Mouse (Mus musculus): ENCODE measurements at regions not wholly inside any gene's neighbourhood (a gene's known extent, or its start where the extent isn't known, plus 50 kb on each side); places are given as distances from the start of the nearest gene placed in this dataset.

DNA sequence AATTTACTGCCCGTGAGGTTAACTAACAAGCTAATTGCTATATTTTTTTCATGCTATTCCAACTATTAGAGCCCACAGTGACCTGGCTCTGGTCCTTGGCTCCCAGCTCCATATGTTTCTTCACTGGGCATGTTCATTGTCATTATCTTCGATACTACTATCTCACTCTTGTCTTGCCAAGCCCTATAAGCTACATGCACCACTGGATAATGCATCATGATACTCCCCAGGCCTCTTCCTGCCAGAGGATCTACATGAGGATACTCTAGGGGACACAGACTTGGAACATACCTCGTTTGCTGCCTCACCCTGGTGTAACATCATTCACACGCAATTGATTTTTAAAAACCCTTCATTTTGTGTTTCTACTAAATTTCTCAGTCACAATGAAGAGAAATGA is 1016.7 kb downstream of the Stim2 start:
- no peak overlapping the region for H3K9ac ChIP-seq (replicated peaks; ENCODE audit: low read length, poor library complexity, severe bottlenecking)
- no peak for ATAC-seq (ENCODE audit: low FRiP score)
- H3K4me2 ChIP-seq (ENCODE audit: low read depth, low read length, poor library complexity, severe bottlenecking), result no peak overlapping the region
- H3K36me3 ChIP-seq (ENCODE audit: insufficient read depth, low read length), result no peaks in the 10 kb centered on the region
- WGBS, result 75% methylated on average over 4 of the region's 4 CpGs
- peak; percentile 37 for DNase-seq (ENCODE audit: low spot score)
- no peak overlapping the region for H3K4me3 ChIP-seq (ENCODE audit: low read depth, low read length)
- no peaks in the 10 kb centered on the region for H3K27me3 ChIP-seq (ENCODE audit: insufficient read depth, low read length)
- TF ChIP-seq CTCF (IDR thresholded peaks at IDR 0.05), result no peak
- no peaks in the 10 kb centered on the region for H3K4me1 ChIP-seq (ENCODE audit: insufficient read depth, low read length)
- H3K9me3 ChIP-seq (ENCODE audit: low read length), result no peaks in the 10 kb centered on the region
- H3K27ac ChIP-seq (ENCODE audit: low read depth, low read length), result no peak overlapping the region

DNA sequence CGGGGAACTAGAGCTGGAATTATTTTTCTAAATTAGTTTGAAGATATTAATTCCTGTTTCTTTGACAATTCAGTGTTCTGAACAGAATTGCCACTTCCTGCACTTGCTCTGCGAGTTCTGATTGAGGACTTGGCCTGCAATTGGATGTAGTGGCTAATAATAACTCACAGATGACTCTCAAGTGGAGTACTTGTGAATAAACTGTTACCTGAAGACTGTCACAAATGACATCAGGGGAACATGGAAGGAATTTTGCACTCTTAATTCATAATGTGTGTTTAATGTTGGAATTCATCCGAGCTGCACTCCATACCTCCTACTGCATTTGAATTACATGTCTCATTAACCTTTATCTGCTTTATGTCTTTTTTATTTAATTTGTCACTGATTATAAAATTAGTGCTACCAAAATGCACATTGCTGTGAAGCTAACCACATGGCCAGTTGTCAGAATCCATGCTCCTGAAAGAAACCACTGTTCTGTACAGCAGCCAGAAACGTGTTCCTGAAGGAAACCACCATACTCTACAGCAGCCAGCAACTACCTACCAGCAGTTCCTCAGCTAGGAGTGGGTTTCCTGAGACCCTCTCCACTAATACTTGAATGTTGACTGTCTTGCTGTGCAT is 1051.1 kb downstream of the Stim2 start:
- H3K36me3 ChIP-seq (ENCODE audit: insufficient read depth, low read length), result no peaks in the 10 kb centered on the region
- ATAC-seq (ENCODE audit: low FRiP score), result no peak
- 82% methylated on average over 4 of the region's 4 CpGs for WGBS

More for the DNA sequence above, 1051.1 kb downstream of the Stim2 start:
- Histone ChIP-seq H3K4me2 (ENCODE audit: low read depth, low read length, poor library complexity, severe bottlenecking) (no peak overlapping the region), H3K4me3 (ENCODE audit: low read depth, low read length) (no peak overlapping the region), H3K9ac (replicated peaks; ENCODE audit: low read length, poor library complexity, severe bottlenecking) (no peak overlapping the region), H3K9me3 (ENCODE audit: low read length) (no peaks in the 10 kb centered on the region), H3K27me3 (ENCODE audit: insufficient read depth, low read length) (no peaks in the 10 kb centered on the region), H3K27ac (ENCODE audit: low read depth, low read length) (no peak overlapping the region), H3K4me1 (ENCODE audit: insufficient read depth, low read length) (no peaks in the 10 kb centered on the region)
- TF ChIP-seq CTCF (IDR thresholded peaks at IDR 0.05), result no peak
- DNase-seq (ENCODE audit: low spot score), result no peak
